Mouse (Mus musculus) bone marrow, adult 2 months (tissue): ENCODE data around the gene Rpp40.

Experiments
- CTCF ChIP-seq: fragments of 200-500 bp; IDR thresholded peaks from 2 replicates; pipeline ENCODE4 v1.5.1; 2011; ENCODE audit warnings: low read length, control low read depth; ENCODE audit not compliant: control insufficient read depth, insufficient read depth
- POLR2A ChIP-seq: fragments of 200-500 bp; IDR thresholded peaks from 2 replicates; pipeline ENCODE4 v1.6.1; 2011; ENCODE audit warnings: low read depth, mild to moderate bottlenecking, control low read depth, low read length, borderline replicate concordance; ENCODE audit not compliant: control insufficient read depth

GRCm38 (mm10) chr13:35880555-35881046 lies 25.6 kb downstream of the Rpp40 start:
- TF ChIP-seq CTCF (no peak), POLR2A (no peak)
